Mouse (Mus musculus): Measurements from ENCODE around the gene Gm45233. TPM values are rescaled to one million over a fixed set of nuclear protein-coding genes. Genes with fewer than 3 reads are reported as not detected.
A peak's percentile ranks its signal among the peaks of the same experiment; 100 is the strongest.

Gm45233 gene
- polyA plus RNA-seq, 1 experiment from 2014 or later, result 0.40 TPM

DNA sequence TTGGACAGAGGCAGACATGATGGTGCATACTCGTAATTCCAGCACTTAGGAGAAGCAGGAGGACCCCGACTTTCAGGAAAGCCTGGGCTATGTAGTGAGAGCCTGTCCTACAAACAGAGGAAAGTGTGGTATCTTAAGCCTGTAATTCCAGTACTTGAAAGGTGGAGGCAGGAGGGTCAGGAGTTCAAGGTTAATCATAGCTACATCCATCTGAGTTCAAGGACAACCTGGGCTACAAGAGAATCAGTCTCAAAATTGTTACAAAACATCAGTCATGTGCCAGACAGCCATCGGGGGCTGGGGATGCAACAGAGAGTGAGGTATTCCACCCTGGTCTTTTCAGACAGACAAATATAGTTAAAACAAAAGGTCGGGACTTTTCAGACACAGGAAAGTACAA, 11.0 kb upstream of the Gm45233 start:
- ATAC-seq (ENCODE audit: low read depth), result no peak
- H3K4me2 ChIP-seq, result no peak overlapping the region
- H3K27ac ChIP-seq (replicated peaks), result no peak overlapping the region
- no peaks in the 10 kb centered on the region for H3K36me3 ChIP-seq
- no peaks in the 10 kb centered on the region for H3K4me1 ChIP-seq (replicated peaks)
- H3K27me3 ChIP-seq, result no peaks in the 10 kb centered on the region
- WGBS, result 83% methylated on average over 4 of the region's 4 CpGs
- no peak overlapping the region for H3K9ac ChIP-seq
- H3K4me3 ChIP-seq, result no peak overlapping the region
- no peaks in the 10 kb centered on the region for H3K9me3 ChIP-seq

DNA sequence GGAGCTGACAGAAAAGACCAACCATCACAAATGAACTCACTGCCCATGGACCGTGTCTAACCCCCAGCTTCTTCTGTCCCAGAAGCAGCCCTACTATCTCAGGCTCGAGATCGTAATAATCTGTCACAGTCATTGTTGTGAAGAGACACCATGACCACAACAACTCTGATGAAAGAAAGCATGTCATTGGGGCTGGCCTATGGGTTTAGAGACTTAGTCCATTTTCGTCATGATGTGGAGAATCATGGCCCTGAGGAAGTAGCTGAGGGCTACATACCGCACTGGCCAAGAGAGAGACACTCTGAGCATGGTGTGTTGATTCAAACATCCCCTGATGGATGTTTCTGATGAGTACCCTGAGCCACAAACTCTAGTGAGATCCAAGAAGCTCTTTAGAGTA, 9.3 kb upstream of the Gm45233 start:
- H3K27me3 ChIP-seq, result peaks cover 5% of the 10 kb centered on the region; the same call in 1 of the 2 replicates
- H3K4me3 ChIP-seq, result no peak overlapping the region
- H3K9me3 ChIP-seq, result no peaks in the 10 kb centered on the region
- H3K4me2 ChIP-seq, result no peak overlapping the region
- ATAC-seq (ENCODE audit: low read depth), result no peak
- no peaks in the 10 kb centered on the region for H3K36me3 ChIP-seq
- no peak overlapping the region for H3K27ac ChIP-seq (replicated peaks)
- 75% methylated on average over 5 of the region's 5 CpGs for WGBS
- H3K4me1 ChIP-seq (replicated peaks), result no peaks in the 10 kb centered on the region
- H3K9ac ChIP-seq, result no peak overlapping the region

DNA sequence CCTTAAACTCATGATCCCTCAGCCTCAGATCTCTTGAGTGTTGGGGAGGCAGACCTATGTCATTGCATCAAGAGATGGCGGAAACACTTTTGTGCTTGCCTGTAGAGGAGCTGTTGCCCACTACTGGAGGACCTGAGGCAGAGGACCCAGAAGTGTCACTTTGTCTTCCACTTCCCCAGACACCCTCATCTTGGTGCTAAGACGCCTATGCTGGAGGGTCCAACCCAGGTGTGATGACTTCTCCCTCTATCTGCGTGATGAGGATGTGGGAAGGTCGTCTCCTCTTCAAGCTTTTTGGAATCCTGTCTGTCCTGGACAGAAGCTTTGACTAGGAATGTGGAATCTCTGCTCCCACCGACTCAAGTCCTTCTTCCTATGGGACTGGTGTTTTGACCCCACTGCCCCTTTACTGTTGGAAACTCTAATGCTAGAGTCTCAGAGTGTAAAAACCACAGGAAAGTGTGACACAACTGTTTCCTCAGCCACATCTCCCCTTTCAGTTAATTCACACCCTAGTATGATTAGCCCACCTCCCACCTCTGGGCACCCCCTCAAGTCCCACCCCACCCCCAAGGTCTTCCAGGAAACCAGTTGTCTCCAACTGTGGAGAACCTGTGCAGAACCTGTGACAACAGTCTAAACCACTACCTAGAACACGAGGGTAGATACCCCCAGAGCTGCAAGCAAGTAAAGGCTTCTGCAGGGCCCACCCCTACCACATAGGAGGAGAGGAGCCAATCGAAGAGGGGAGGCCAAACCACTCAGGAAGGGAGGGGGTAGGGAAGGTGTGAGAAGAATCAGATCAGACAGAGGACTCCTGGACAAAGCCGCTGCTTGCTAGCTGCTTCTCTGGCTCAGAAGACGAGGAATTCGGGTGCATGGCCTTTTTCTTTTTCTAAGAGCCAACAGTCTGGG, 7.3 kb upstream of the Gm45233 start, which contains the start of gene Nkg7:
Gene Nkg7 (plus strand): TSS at position 733 of the 915 bp plus-strand sequence.
- H3K4me1 ChIP-seq (replicated peaks), result no peaks in the 10 kb centered on the region
- no peaks in the 10 kb centered on the region for H3K36me3 ChIP-seq
- no peak within 1 kb of the TSS for H3K4me2 ChIP-seq
- no peak within 1 kb of the TSS for H3K9ac ChIP-seq
- H3K9me3 ChIP-seq, result no peaks in the 10 kb centered on the region
- no peak for ATAC-seq (ENCODE audit: low read depth)
- no peak within 1 kb of the TSS for H3K27ac ChIP-seq (replicated peaks)
- 77% methylated on average over 10 of the region's 10 CpGs for WGBS
- no peak within 1 kb of the TSS for H3K4me3 ChIP-seq
- peaks cover 10% of the 10 kb centered on the region for H3K27me3 ChIP-seq

DNA sequence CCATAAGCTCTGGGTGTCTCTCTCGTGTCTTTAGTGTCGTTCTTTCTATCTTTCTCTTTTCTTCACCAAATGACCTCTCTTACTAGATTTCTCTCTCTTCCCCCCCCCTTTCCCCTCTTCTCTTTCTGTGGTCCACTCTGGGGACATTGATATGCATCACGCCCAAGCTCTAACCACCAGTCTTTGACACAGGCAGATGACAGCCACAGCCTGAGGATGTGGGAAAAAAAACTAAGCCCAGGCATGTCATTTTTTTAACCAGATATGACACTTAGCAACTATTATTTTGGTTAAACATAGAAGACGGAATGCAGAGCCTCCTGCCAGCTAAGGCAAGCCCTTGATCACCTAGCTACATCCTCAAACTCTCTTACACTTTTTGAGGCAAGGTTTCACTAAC, 5.3 kb upstream of the Gm45233 start:
- Histone ChIP-seq H3K9ac (no peak overlapping the region), H3K9me3 (no peaks in the 10 kb centered on the region), H3K36me3 (no peaks in the 10 kb centered on the region), H3K27me3 (peaks cover 10% of the 10 kb centered on the region), H3K4me2 (no peak overlapping the region), H3K4me3 (no peak overlapping the region), H3K4me1 (replicated peaks) (peaks cover 11% of the 10 kb centered on the region), H3K27ac (replicated peaks) (no peak overlapping the region)
- WGBS, result 77% methylated on average over 4 of the region's 4 CpGs
- ATAC-seq (ENCODE audit: low read depth), result no peak

DNA sequence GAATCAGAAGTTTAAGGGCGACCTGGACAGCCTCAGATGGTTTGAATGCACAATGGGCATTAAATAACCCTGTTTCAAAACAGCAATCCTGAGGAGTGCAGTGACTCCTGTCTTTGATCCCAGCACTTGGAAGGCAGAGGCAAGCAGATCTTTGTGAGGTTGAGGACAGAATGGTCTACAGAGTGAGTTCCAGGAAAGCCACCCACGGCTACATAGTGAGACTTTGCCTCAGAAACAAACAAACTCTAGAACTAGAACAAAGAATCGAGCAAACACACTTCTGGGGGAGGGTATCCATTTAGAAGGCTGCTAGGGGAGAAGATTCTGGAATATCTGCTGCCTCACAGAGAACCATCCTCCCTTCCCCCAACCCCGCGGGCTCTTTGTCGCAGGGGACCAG, 3.4 kb upstream of the Gm45233 start, which contains the start of gene Cldnd2:
Gene Cldnd2 (plus strand): TSS at position 301 of the 400 bp plus-strand sequence.
- Histone ChIP-seq H3K27ac (replicated peaks) (no peak within 1 kb of the TSS), H3K9me3 (no peaks in the 10 kb centered on the region), H3K4me2 (no peak within 1 kb of the TSS), H3K9ac (no peak within 1 kb of the TSS), H3K36me3 (no peaks in the 10 kb centered on the region), H3K27me3 (peaks cover 10% of the 10 kb centered on the region), H3K4me3 (no peak within 1 kb of the TSS), H3K4me1 (replicated peaks) (peaks cover 22% of the 10 kb centered on the region)
- WGBS, result 83% methylated on average over 6 of the region's 6 CpGs
- no peak for ATAC-seq (ENCODE audit: low read depth)

DNA sequence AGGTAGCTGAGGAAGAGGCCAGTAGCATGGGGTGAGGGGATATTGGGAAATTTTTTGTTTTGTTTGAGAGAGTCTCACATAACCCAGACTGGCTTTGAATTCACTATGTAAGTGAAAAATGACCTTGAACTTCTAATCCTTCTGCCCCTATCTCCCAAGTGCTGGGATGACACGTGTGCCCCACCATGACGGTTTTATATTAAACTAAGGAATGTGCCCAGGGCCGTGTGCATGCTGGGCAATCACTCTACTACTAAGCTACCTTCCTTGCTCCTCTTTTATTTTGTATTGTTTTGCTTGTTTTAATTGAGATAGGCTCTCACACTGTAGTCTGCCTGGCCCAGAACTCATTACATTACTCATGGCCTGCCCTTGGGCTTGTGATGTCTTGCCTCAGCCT, 2.9 kb upstream of the Gm45233 start:
- WGBS, result 88% methylated on average over 3 of the region's 3 CpGs
- Histone ChIP-seq H3K27ac (replicated peaks) (no peak overlapping the region), H3K9me3 (no peaks in the 10 kb centered on the region), H3K27me3 (peaks cover 10% of the 10 kb centered on the region), H3K9ac (no peak overlapping the region), H3K4me2 (no peak overlapping the region), H3K4me3 (no peak overlapping the region), H3K36me3 (no peaks in the 10 kb centered on the region), H3K4me1 (replicated peaks) (peaks cover 22% of the 10 kb centered on the region)
- ATAC-seq (ENCODE audit: low read depth), result no peak

DNA sequence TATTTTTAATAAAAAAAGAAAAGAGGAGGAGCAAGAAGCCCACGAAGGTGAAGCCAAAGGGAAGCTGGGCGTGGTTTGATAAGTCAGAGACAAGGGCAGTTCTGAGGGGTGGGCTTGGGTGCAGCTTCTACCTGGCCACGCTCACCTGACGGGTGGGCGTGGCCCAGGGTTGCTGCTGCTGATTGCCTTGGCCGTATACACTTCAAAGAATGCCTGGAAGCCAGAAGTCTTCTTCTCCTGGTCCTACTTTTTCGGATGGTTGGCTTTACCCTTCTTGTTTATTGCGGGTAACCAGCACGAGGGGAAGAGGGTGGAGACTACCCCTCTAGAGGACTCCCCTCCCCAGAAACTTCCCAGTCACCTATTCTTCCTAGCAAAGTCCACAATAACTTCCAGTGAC, 1.2 kb upstream of the Gm45233 start:
- 16% methylated on average over 9 of the region's 9 CpGs for WGBS
- Histone ChIP-seq H3K4me1 (replicated peaks) (peaks cover 22% of the 10 kb centered on the region), H3K27me3 (peaks cover 10% of the 10 kb centered on the region), H3K4me3 (peak overlapping the region; percentile 55), H3K36me3 (no peaks in the 10 kb centered on the region), H3K27ac (replicated peaks) (peak overlapping the region; percentile 94), H3K9ac (peak overlapping the region; percentile 74), H3K4me2 (peak overlapping the region; percentile 70), H3K9me3 (no peaks in the 10 kb centered on the region)
- ATAC-seq (ENCODE audit: low read depth), result no peak; the same call in 1 of the 2 replicates

DNA sequence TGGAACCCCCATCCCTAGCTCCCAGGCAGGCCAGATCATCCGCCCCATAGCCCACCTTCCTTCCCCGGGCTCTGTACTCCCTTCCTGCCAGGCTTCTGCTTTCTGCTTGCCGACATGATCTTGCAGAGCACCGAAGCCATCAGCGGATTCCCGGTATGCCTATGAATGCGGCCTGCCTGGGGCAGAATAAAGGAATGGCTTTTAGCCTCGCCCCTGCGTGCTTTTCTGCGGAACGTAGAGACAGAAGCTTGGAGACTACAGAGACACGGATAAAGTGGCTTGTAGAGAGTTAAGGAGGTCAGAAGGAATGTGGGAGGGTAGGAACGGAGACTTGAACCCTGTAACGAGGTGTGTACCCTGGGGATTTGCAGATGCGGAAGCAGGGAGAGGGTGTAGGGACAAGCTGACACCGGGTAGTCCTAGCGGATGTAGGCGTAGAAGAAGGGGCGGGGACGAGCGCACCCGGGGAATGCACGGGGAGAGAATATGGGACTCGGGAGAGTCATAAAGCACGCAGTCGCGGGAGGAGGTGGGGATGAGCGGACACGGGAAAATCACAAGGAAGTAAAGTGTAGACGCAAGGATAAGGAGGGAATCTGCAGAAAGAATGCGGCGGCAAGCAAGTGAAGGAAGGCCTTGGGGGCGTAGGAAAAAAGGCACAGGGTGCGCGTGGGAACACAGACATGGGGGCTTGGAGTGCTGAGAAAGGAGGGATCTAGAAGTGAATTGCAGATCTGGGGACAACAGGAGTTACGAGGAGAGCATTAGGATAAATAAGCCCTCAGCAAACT, 607 bp upstream of the Gm45233 start:
- Histone ChIP-seq H3K36me3 (no peaks in the 10 kb centered on the region), H3K9ac (peak overlapping the region; percentile 74), H3K4me3 (peak overlapping the region; percentile 55), H3K27me3 (peaks cover 10% of the 10 kb centered on the region), H3K4me1 (replicated peaks) (peaks cover 22% of the 10 kb centered on the region), H3K27ac (replicated peaks) (peak overlapping the region; percentile 94), H3K4me2 (peak overlapping the region; percentile 70), H3K9me3 (no peaks in the 10 kb centered on the region)
- ATAC-seq (ENCODE audit: low read depth), result peak; percentile 90
- WGBS, result 1% methylated on average over 36 of the region's 36 CpGs

DNA sequence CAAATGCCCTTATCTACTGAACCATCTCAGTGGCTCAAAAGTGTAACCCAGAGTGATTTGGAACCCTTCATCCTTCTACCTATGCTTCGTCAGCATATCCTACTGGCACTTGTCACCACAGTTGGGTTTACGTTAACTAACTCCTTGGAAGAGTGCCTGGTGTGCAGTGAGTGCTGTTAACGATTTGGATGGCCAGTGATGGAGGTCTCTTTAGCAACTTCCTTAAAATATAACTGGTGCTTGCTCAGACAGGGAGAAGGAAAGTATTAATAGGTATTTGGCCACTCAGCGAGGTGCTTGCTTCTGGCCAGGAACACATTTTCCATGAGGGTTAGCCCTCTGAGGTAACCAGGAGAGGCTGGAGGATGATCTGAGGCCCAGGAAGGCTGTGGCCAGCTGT, 3.9 kb downstream of the Gm45233 start:
- Histone ChIP-seq H3K27ac (replicated peaks) (no peak overlapping the region), H3K4me2 (no peak overlapping the region), H3K27me3 (no peaks in the 10 kb centered on the region), H3K9me3 (no peaks in the 10 kb centered on the region), H3K4me1 (replicated peaks) (peaks cover 16% of the 10 kb centered on the region), H3K4me3 (no peak overlapping the region), H3K9ac (no peak overlapping the region), H3K36me3 (peaks cover 6% of the 10 kb centered on the region)
- WGBS, result 89% methylated on average over 4 of the region's 4 CpGs
- no peak for ATAC-seq (ENCODE audit: low read depth)

DNA sequence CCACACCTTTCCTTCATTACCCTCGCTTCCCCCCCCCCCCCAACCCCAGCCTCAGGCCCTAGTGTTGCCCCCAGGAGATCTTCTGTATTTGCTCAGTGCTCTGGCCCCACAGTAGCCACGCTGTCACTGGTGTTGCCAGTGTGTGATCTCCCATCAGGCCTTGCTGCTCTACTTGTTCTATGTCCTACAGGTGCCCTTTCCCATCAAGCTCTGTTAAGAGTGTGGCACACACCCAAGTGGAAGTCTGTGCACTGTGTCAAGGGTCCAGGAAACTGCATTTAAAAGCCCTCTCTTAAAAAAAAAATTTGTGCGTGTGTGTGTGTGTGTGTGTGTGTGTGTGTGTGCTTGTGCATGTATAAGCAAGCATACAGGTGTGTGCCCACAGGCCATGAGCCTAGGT, 4.3 kb downstream of the Gm45233 start:
- H3K9me3 ChIP-seq, result no peaks in the 10 kb centered on the region
- ATAC-seq (ENCODE audit: low read depth), result no peak
- H3K4me2 ChIP-seq, result no peak overlapping the region
- no peak overlapping the region for H3K9ac ChIP-seq
- H3K4me3 ChIP-seq, result no peak overlapping the region
- peaks cover 10% of the 10 kb centered on the region for H3K36me3 ChIP-seq
- H3K27ac ChIP-seq (replicated peaks), result no peak overlapping the region
- WGBS, result 82% methylated on average over 3 of the region's 3 CpGs
- H3K4me1 ChIP-seq (replicated peaks), result peaks cover 11% of the 10 kb centered on the region
- H3K27me3 ChIP-seq, result no peaks in the 10 kb centered on the region

DNA sequence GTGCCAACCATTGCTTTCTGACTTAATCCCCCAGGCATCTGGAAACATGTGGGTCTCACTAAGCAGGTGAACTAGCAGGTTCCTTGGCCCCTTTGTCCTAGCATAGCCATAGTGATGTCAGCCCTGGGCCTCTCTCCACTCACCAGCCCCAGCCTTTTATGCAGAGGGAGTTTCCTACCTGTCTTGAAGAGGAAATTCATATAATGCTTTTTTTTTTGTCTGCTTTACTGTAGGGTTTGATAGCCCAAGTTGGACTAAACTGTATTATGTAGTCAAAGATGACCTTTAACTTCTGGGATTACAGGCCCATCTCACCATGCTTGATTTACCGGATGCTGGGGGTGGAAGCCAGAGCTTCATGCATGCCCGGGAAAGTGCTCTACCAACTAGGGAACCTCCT, 5.9 kb downstream of the Gm45233 start:
- H3K27me3 ChIP-seq, result no peaks in the 10 kb centered on the region
- H3K9me3 ChIP-seq, result no peaks in the 10 kb centered on the region
- no peak overlapping the region for H3K27ac ChIP-seq (replicated peaks)
- peaks cover 26% of the 10 kb centered on the region for H3K36me3 ChIP-seq
- H3K4me2 ChIP-seq, result no peak overlapping the region
- no peak overlapping the region for H3K4me3 ChIP-seq
- peaks cover 4% of the 10 kb centered on the region for H3K4me1 ChIP-seq (replicated peaks)
- no peak for ATAC-seq (ENCODE audit: low read depth)
- H3K9ac ChIP-seq, result no peak overlapping the region
- 94% methylated on average over 2 of the region's 2 CpGs for WGBS

DNA sequence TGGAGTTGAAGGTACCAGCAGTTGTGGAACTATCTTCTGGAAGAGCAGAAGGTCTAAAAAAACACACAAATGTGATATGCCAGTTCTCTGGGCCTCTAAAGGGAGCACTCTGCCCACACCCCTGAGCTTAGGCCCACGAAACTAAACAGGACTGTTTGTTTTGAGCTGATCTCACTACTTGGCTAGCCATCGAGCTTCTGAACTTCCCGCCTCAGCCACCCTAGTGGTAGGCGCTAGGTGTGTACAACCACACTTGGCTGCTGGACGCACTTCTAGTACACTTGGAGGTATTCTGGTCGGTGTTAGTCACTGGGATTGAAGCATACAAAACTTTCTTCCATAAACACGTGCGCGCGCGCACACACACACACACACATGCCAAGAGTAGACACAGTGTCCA, 7.8 kb downstream of the Gm45233 start:
- ATAC-seq (ENCODE audit: low read depth), result no peak
- WGBS, result 96% methylated on average over 11 of the region's 11 CpGs
- Histone ChIP-seq H3K9me3 (no peaks in the 10 kb centered on the region), H3K27ac (replicated peaks) (no peak overlapping the region), H3K4me1 (replicated peaks) (no peaks in the 10 kb centered on the region), H3K4me2 (no peak overlapping the region), H3K9ac (no peak overlapping the region), H3K36me3 (peaks cover 45% of the 10 kb centered on the region), H3K4me3 (no peak overlapping the region), H3K27me3 (no peaks in the 10 kb centered on the region)
